Mouse (Mus musculus): ENCODE data around the gene Ccnl2. TPM values are rescaled to one million over a fixed set of nuclear protein-coding genes. Genes with fewer than 3 reads are reported as not detected.

Gene Ccnl2
- polyA plus RNA-seq, 1 experiment from 2014 or later, result 97.1 TPM

DNA sequence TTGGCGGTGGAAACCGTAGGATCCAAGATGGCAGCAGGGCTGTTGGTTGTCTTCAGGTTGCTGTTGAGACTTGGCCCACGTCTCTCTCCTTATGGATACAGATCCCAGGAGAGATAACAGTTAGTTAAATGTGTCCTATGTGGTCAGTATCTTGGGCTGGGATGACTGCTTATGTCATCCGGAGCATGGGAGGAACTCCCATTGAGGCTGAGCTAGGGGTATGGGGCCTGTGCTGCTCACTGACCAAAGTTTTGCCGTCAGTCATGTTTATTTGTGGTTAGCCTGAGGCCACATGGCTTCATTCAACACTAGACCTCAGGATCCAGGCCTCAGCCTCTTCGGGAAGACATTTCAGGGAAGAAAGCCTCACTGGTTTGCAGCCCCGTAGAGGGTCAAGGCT, 59.1 kb downstream of the Ccnl2 start:
- no peak overlapping the region for H3K9ac ChIP-seq
- no peak overlapping the region for H3K4me2 ChIP-seq
- no peak for ATAC-seq (ENCODE audit: extremely low read depth, insufficient number of reproducible peaks, low FRiP score, low TSS enrichment)
- H3K27ac ChIP-seq (replicated peaks), result no peak overlapping the region
- no peak overlapping the region for H3K4me3 ChIP-seq
- no peaks in the 10 kb centered on the region for H3K27me3 ChIP-seq (replicated peaks)
- peaks cover 53% of the 10 kb centered on the region for H3K36me3 ChIP-seq
- 90% methylated on average over 7 of the region's 7 CpGs for WGBS
- H3K4me1 ChIP-seq, result peaks cover 22% of the 10 kb centered on the region
- H3K9me3 ChIP-seq, result no peaks in the 10 kb centered on the region

Small RNAs within 50 kb of the gene (microRNA-seq; reads per million reads assigned to microRNA genes)
- gene Gm27743, result not detected

Other genes starting within 250 kb of the Ccnl2 start
- 5.7 and 6.2 TPM in 2 replicates for gene Slc35e2, start 211.1 kb upstream of the Ccnl2 start, polyA plus RNA-seq (2015; fragmentation: Nextera tagmentation; extraction: Ambion mirVana)
- gene Cdk11b, start 187.6 kb upstream of the Ccnl2 start, polyA plus RNA-seq (2015; fragmentation: Nextera tagmentation; extraction: Ambion mirVana), result 39.6 and 40.2 TPM in 2 replicates
- gene Gm10563, start 167.1 kb upstream of the Ccnl2 start, polyA plus RNA-seq (2015; fragmentation: Nextera tagmentation; extraction: Ambion mirVana), result not detected in 2 replicates
- gene Mmp23, start 159.1 kb upstream of the Ccnl2 start, polyA plus RNA-seq (2015; fragmentation: Nextera tagmentation; extraction: Ambion mirVana), result 67.1 and 73.0 TPM in 2 replicates
- 16.5 and 16.9 TPM in 2 replicates for gene Mib2, start 143.3 kb upstream of the Ccnl2 start, polyA plus RNA-seq (2015; fragmentation: Nextera tagmentation; extraction: Ambion mirVana)
- gene Fndc10, start 118.1 kb upstream of the Ccnl2 start, polyA plus RNA-seq (2015; fragmentation: Nextera tagmentation; extraction: Ambion mirVana), result 1.1 and 1.4 TPM in 2 replicates
- gene Ssu72, start 107.7 kb upstream of the Ccnl2 start, polyA plus RNA-seq (2015; fragmentation: Nextera tagmentation; extraction: Ambion mirVana), result 105 and 122 TPM in 2 replicates
- 0.46 and 0.51 TPM in 2 replicates for gene Tmem240, start 77.7 kb upstream of the Ccnl2 start, polyA plus RNA-seq (2015; fragmentation: Nextera tagmentation; extraction: Ambion mirVana)
- gene Atad3a, start 51.4 kb upstream of the Ccnl2 start, polyA plus RNA-seq (2015; fragmentation: Nextera tagmentation; extraction: Ambion mirVana), result 87.7 and 93.2 TPM in 2 replicates
- 3.5 and 3.7 TPM in 2 replicates for gene Vwa1, start 37.8 kb upstream of the Ccnl2 start, polyA plus RNA-seq (2015; fragmentation: Nextera tagmentation; extraction: Ambion mirVana)
- 4.2 and 5.3 TPM in 2 replicates for gene Tmem88b, start 26.6 kb upstream of the Ccnl2 start, polyA plus RNA-seq (2015; fragmentation: Nextera tagmentation; extraction: Ambion mirVana)
- not detected in 2 replicates for gene Ankrd65, start 22.1 kb upstream of the Ccnl2 start, polyA plus RNA-seq (2015; fragmentation: Nextera tagmentation; extraction: Ambion mirVana)
- 138 and 157 TPM in 2 replicates for gene Mrpl20, start 9.6 kb upstream of the Ccnl2 start, polyA plus RNA-seq (2015; fragmentation: Nextera tagmentation; extraction: Ambion mirVana)
- 126 and 144 TPM in 2 replicates for gene Aurkaip1, start 18.8 kb downstream of the Ccnl2 start, polyA plus RNA-seq (2015; fragmentation: Nextera tagmentation; extraction: Ambion mirVana)
- gene Mxra8, start 27.2 kb downstream of the Ccnl2 start, polyA plus RNA-seq (2015; fragmentation: Nextera tagmentation; extraction: Ambion mirVana), result 56.7 and 59.3 TPM in 2 replicates
- 2.8 and 2.9 TPM in 2 replicates for gene Dvl1, start 34.9 kb downstream of the Ccnl2 start, polyA plus RNA-seq (2015; fragmentation: Nextera tagmentation; extraction: Ambion mirVana)
- 0.09 and 0.11 TPM in 2 replicates for gene Tas1r3, start 50.9 kb downstream of the Ccnl2 start, polyA plus RNA-seq (2015; fragmentation: Nextera tagmentation; extraction: Ambion mirVana)
- gene Cptp, start 57.0 kb downstream of the Ccnl2 start, polyA plus RNA-seq (2015; fragmentation: Nextera tagmentation; extraction: Ambion mirVana), result 9.1 and 9.8 TPM in 2 replicates
- 36.0 and 36.4 TPM in 2 replicates for gene Ints11, start 57.1 kb downstream of the Ccnl2 start, polyA plus RNA-seq (2015; fragmentation: Nextera tagmentation; extraction: Ambion mirVana)
- gene Pusl1, start 79.3 kb downstream of the Ccnl2 start, polyA plus RNA-seq (2015; fragmentation: Nextera tagmentation; extraction: Ambion mirVana), result 32.5 and 33.1 TPM in 2 replicates
- 8.8 and 10.4 TPM in 2 replicates for gene Acap3, start 79.3 kb downstream of the Ccnl2 start, polyA plus RNA-seq (2015; fragmentation: Nextera tagmentation; extraction: Ambion mirVana)
- gene Ube2j2, start 131.3 kb downstream of the Ccnl2 start, polyA plus RNA-seq (2015; fragmentation: Nextera tagmentation; extraction: Ambion mirVana), result 72.0 and 81.6 TPM in 2 replicates
- gene C1qtnf12, start 149.8 kb downstream of the Ccnl2 start, polyA plus RNA-seq (2015; fragmentation: Nextera tagmentation; extraction: Ambion mirVana), result 20.3 and 32.8 TPM in 2 replicates
- gene B3galt6, start 180.2 kb downstream of the Ccnl2 start, polyA plus RNA-seq (2015; fragmentation: Nextera tagmentation; extraction: Ambion mirVana), result 8.8 and 10.7 TPM in 2 replicates
- 127 and 136 TPM in 2 replicates for gene Sdf4, start 180.4 kb downstream of the Ccnl2 start, polyA plus RNA-seq (2015; fragmentation: Nextera tagmentation; extraction: Ambion mirVana)
- 0.42 and 0.47 TPM in 2 replicates for gene Tnfrsf4, start 201.4 kb downstream of the Ccnl2 start, polyA plus RNA-seq (2015; fragmentation: Nextera tagmentation; extraction: Ambion mirVana)
- gene Tnfrsf18, start 213.7 kb downstream of the Ccnl2 start, polyA plus RNA-seq (2015; fragmentation: Nextera tagmentation; extraction: Ambion mirVana), result 1.9 and 2.0 TPM in 2 replicates
- 0.60 and 0.66 TPM in 2 replicates for gene Ttll10, start 246.9 kb downstream of the Ccnl2 start, polyA plus RNA-seq (2015; fragmentation: Nextera tagmentation; extraction: Ambion mirVana)